Mouse (Mus musculus) liver, embryonic 15.5 days (tissue): ENCODE measurements at regions not wholly inside any gene's neighbourhood (a gene's known extent, or its start where the extent isn't known, plus 50 kb on each side); places are given as distances from the start of the nearest gene placed in this dataset.

Experiments
- ATAC-seq: fragments of 200-750 bp; cut with Nextera tagmentation; 2 replicates; pipeline ENCODE4 v1.8.0; 2017; ENCODE audit warnings: moderate number of reproducible peaks, mild to moderate bottlenecking, moderate library complexity; ENCODE audit not compliant: insufficient read depth
- H3K27ac ChIP-seq: fragments of 300-500 bp; sonication (generic); replicated peaks from 2 replicates; pipeline ENCODE4 v1.5.1; 2015; ENCODE audit warnings: mild to moderate bottlenecking, inconsistent platforms
- H3K27me3 ChIP-seq: fragments of 300-500 bp; sonication (generic); 2 replicates; pipeline ENCODE4 v1.6.1; 2015; ENCODE audit warnings: mild to moderate bottlenecking, inconsistent platforms
- H3K36me3 ChIP-seq: fragments of 300-500 bp; sonication (generic); replicated peaks from 2 replicates; pipeline ENCODE4 v1.6.1; 2015; ENCODE audit warnings: moderate library complexity, mild to moderate bottlenecking, inconsistent platforms
- H3K4me1 ChIP-seq: fragments of 300-500 bp; sonication (generic); replicated peaks from 2 replicates; pipeline ENCODE4 v1.6.1; 2015; ENCODE audit warnings: inconsistent platforms
- H3K4me2 ChIP-seq: fragments of 300-500 bp; sonication (generic); 2 replicates; pipeline ENCODE4 v1.6.1; 2015; ENCODE audit warnings: moderate library complexity, mild to moderate bottlenecking, inconsistent platforms
- H3K4me3 ChIP-seq: fragments of 300-500 bp; sonication (generic); replicated peaks from 2 replicates; pipeline ENCODE4 v1.5.1; 2015; ENCODE audit warnings: mild to moderate bottlenecking, inconsistent platforms
- H3K9ac ChIP-seq: fragments of 300-500 bp; sonication (generic); 2 replicates; pipeline ENCODE4 v1.6.1; 2015; ENCODE audit warnings: moderate library complexity, mild to moderate bottlenecking, inconsistent platforms
- H3K9me3 ChIP-seq: fragments of 300-500 bp; sonication (generic); replicated peaks from 2 replicates; pipeline ENCODE4 v1.6.1; 2016; ENCODE audit warnings: inconsistent platforms
- WGBS: fragments of 180-500 bp; shearing (Covaris S2); methylation state at CpG from one replicate; pipeline ENCODE4 v1.1.7; 2015; ENCODE audit warnings: mixed read lengths; ENCODE audit not compliant: insufficient replicate concordance; 5-methylcytosine and 5-hydroxymethylcytosine counted together

- Histone ChIP-seq H3K9me3 (no peaks in the 10 kb centered on the region), H3K4me2 (no peak overlapping the region), H3K27ac (no peak overlapping the region), H3K4me1 (no peaks in the 10 kb centered on the region), H3K36me3 (no peaks in the 10 kb centered on the region), H3K27me3 (peaks cover 21% of the 10 kb centered on the region), H3K9ac (no peak overlapping the region), H3K4me3 (no peak overlapping the region)
- 74% methylated on average over 5 of the region's 5 CpGs for WGBS
- ATAC-seq, result no peak
Measured at GRCm38 (mm10) chr13:101625922-101626321, 142.1 kb downstream of the Pik3r1 start.

GRCm38 (mm10) chr13:101624179-101624581, 143.8 kb downstream of the Pik3r1 start:
- Histone ChIP-seq H3K36me3 (no peaks in the 10 kb centered on the region), H3K27me3 (peaks cover 21% of the 10 kb centered on the region), H3K4me3 (no peak overlapping the region), H3K4me2 (no peak overlapping the region), H3K9me3 (no peaks in the 10 kb centered on the region), H3K27ac (no peak overlapping the region), H3K4me1 (no peaks in the 10 kb centered on the region), H3K9ac (no peak overlapping the region)
- ATAC-seq, result no peak
- 32% methylated on average over 5 of the region's 5 CpGs for WGBS

- ATAC-seq, result no peak
- peaks cover 21% of the 10 kb centered on the region for H3K27me3 ChIP-seq
Measured at GRCm38 (mm10) chr13:101622649-101623048, 145.4 kb downstream of the Pik3r1 start.

GRCm38 (mm10) chr13:101620660-101621059, 147.4 kb downstream of the Pik3r1 start:
- peaks cover 21% of the 10 kb centered on the region for H3K27me3 ChIP-seq
- ATAC-seq, result no peak
- no peak overlapping the region for H3K4me3 ChIP-seq
- H3K27ac ChIP-seq, result no peak overlapping the region
- H3K4me2 ChIP-seq, result no peak overlapping the region
- 49% methylated on average over 3 of the region's 3 CpGs for WGBS
- H3K9me3 ChIP-seq, result no peaks in the 10 kb centered on the region
- H3K4me1 ChIP-seq, result no peaks in the 10 kb centered on the region
- no peaks in the 10 kb centered on the region for H3K36me3 ChIP-seq
- no peak overlapping the region for H3K9ac ChIP-seq

More at GRCm38 (mm10) chr13:101622649-101623048, 145.4 kb downstream of the Pik3r1 start:
- no peaks in the 10 kb centered on the region for H3K36me3 ChIP-seq
- no peak overlapping the region for H3K9ac ChIP-seq
- H3K4me2 ChIP-seq, result no peak overlapping the region
- no peak overlapping the region for H3K4me3 ChIP-seq
- 85% methylated on average over 2 of the region's 2 CpGs for WGBS
- H3K4me1 ChIP-seq, result no peaks in the 10 kb centered on the region
- H3K27ac ChIP-seq, result no peak overlapping the region
- no peaks in the 10 kb centered on the region for H3K9me3 ChIP-seq

GRCm38 (mm10) chr13:101619154-101619553, 148.9 kb downstream of the Pik3r1 start:
- WGBS, result 76% methylated on average over 1 of the region's 1 CpGs

GRCm38 (mm10) chr13:101612786-101613185, 155.2 kb downstream of the Pik3r1 start:
- Histone ChIP-seq H3K4me1 (peaks cover 62% of the 10 kb centered on the region), H3K4me2 (no peak overlapping the region), H3K9me3 (no peaks in the 10 kb centered on the region), H3K27ac (peak overlapping the region; percentile 63), H3K36me3 (no peaks in the 10 kb centered on the region), H3K27me3 (no peaks in the 10 kb centered on the region), H3K4me3 (no peak overlapping the region), H3K9ac (no peak overlapping the region)
- 66% methylated on average over 2 of the region's 2 CpGs for WGBS
- ATAC-seq, result no peak

More at GRCm38 (mm10) chr13:101619154-101619553, 148.9 kb downstream of the Pik3r1 start:
- Histone ChIP-seq H3K27me3 (peaks cover 8% of the 10 kb centered on the region), H3K4me3 (no peak overlapping the region), H3K27ac (no peak overlapping the region), H3K9me3 (no peaks in the 10 kb centered on the region), H3K4me1 (peaks cover 4% of the 10 kb centered on the region), H3K36me3 (no peaks in the 10 kb centered on the region), H3K9ac (no peak overlapping the region), H3K4me2 (no peak overlapping the region)
- ATAC-seq, result no peak

- Histone ChIP-seq H3K27me3 (0 out of 2 replicates have a peak, but pooled peaks cover 3% of the 10 kb centered on the region), H3K9ac (peak overlapping the region; percentile 44), H3K36me3 (no peaks in the 10 kb centered on the region), H3K4me3 (no peak overlapping the region), H3K27ac (peak overlapping the region; percentile 95), H3K4me1 (peaks cover 67% of the 10 kb centered on the region), H3K4me2 (peak overlapping the region; percentile 50), H3K9me3 (no peaks in the 10 kb centered on the region)
- ATAC-seq, result peak; percentile 99
- WGBS, result 20% methylated on average over 6 of the region's 6 CpGs
Measured at GRCm38 (mm10) chr13:101611725-101612124, 156.3 kb downstream of the Pik3r1 start.

GRCm38 (mm10) chr13:101606184-101606730, 161.8 kb downstream of the Pik3r1 start:
- no peak overlapping the region for H3K9ac ChIP-seq
- no peaks in the 10 kb centered on the region for H3K9me3 ChIP-seq
- no peak overlapping the region for H3K4me3 ChIP-seq
- no peak for ATAC-seq
- peaks cover 45% of the 10 kb centered on the region for H3K4me1 ChIP-seq
- peaks cover 19% of the 10 kb centered on the region for H3K27me3 ChIP-seq
- no peak overlapping the region for H3K4me2 ChIP-seq
- 62% methylated on average over 1 of the region's 1 CpGs for WGBS
- no peaks in the 10 kb centered on the region for H3K36me3 ChIP-seq
- no peak overlapping the region for H3K27ac ChIP-seq

- H3K4me3 ChIP-seq, result no peak overlapping the region
- H3K9ac ChIP-seq, result no peak overlapping the region
- H3K4me2 ChIP-seq, result no peak overlapping the region
- peaks cover 39% of the 10 kb centered on the region for H3K4me1 ChIP-seq
- H3K27ac ChIP-seq, result no peak overlapping the region
- H3K9me3 ChIP-seq, result no peaks in the 10 kb centered on the region
- H3K27me3 ChIP-seq, result peaks cover 20% of the 10 kb centered on the region
- WGBS, result 69% methylated on average over 4 of the region's 4 CpGs
- ATAC-seq, result no peak
- no peaks in the 10 kb centered on the region for H3K36me3 ChIP-seq
Measured at GRCm38 (mm10) chr13:101605685-101606084, 162.3 kb downstream of the Pik3r1 start.

GRCm38 (mm10) chr13:101605051-101605450, 163.0 kb downstream of the Pik3r1 start:
- no peak overlapping the region for H3K9ac ChIP-seq
- no peak overlapping the region for H3K4me3 ChIP-seq
- no peaks in the 10 kb centered on the region for H3K36me3 ChIP-seq
- H3K4me1 ChIP-seq, result peaks cover 34% of the 10 kb centered on the region
- WGBS, result 78% methylated on average over 4 of the region's 4 CpGs
- no peak for ATAC-seq
- H3K9me3 ChIP-seq, result no peaks in the 10 kb centered on the region
- no peak overlapping the region for H3K4me2 ChIP-seq
- no peak overlapping the region for H3K27ac ChIP-seq
- peaks cover 20% of the 10 kb centered on the region for H3K27me3 ChIP-seq

- ATAC-seq, result no peak
- Histone ChIP-seq H3K27me3 (peaks cover 14% of the 10 kb centered on the region), H3K4me1 (peaks cover 15% of the 10 kb centered on the region), H3K4me2 (no peak overlapping the region), H3K27ac (no peak overlapping the region), H3K9ac (no peak overlapping the region), H3K4me3 (no peak overlapping the region), H3K36me3 (no peaks in the 10 kb centered on the region), H3K9me3 (no peaks in the 10 kb centered on the region)
- 73% methylated on average over 7 of the region's 7 CpGs for WGBS
Measured at GRCm38 (mm10) chr13:101598126-101598485, 169.9 kb downstream of the Pik3r1 start.
